Mouse (Mus musculus) adrenal gland, postnatal 10 days (tissue): ENCODE measurements at regions not wholly inside any gene's neighbourhood (a gene's known extent, or its start where the extent isn't known, plus 50 kb on each side); places are given as distances from the start of the nearest gene placed in this dataset.

Source experiments
- DNase-seq: peaks from one replicate; pipeline ENCODE4 v3.0.0; 2021; ENCODE audit warnings: mixed read lengths

- peak; percentile 84 for DNase-seq
Measured at GRCm38 (mm10) chr17:83276000-83276891, 61.2 kb downstream of the Pkdcc start.

GRCm38 (mm10) chr17:83277117-83277947 is 62.2 kb downstream of the Pkdcc start:
- peak; percentile 69 for DNase-seq

- DNase-seq: no peak
Measured at GRCm38 (mm10) chr17:83277948-83278924, 63.1 kb downstream of the Pkdcc start.

GRCm38 (mm10) chr17:83283328-83283727 is 67.4 kb upstream of the Eml4 start:
- DNase-seq: no peak

GRCm38 (mm10) chr17:83287381-83288142 is 63.2 kb upstream of the Eml4 start:
- DNase-seq: no peak

- no peak for DNase-seq
Measured at GRCm38 (mm10) chr17:83288143-83288492, 62.6 kb upstream of the Eml4 start.

GRCm38 (mm10) chr17:83295526-83296238 is 55.0 kb upstream of the Eml4 start:
- peak; percentile 38 for DNase-seq

- DNase-seq: no peak
Measured at GRCm38 (mm10) chr17:83297379-83298121, 53.2 kb upstream of the Eml4 start.
